Mouse (Mus musculus) cerebellum, adult 2 months (tissue): Measurements from ENCODE around the gene Dpysl5.

ENCODE experiments used
- CTCF ChIP-seq: fragments of 200-500 bp; IDR thresholded peaks from 2 replicates; pipeline ENCODE4 v1.5.1; 2011; ENCODE audit warnings: low read depth, mild to moderate bottlenecking, control low read depth, low read length, moderate library complexity, borderline replicate concordance; ENCODE audit not compliant: insufficient read depth
- POLR2A ChIP-seq: fragments of 200-500 bp; IDR thresholded peaks from 2 replicates; pipeline ENCODE4 v1.6.1; 2011; ENCODE audit warnings: low read length, control low read depth, borderline replicate concordance; ENCODE audit not compliant: insufficient read depth

DNA sequence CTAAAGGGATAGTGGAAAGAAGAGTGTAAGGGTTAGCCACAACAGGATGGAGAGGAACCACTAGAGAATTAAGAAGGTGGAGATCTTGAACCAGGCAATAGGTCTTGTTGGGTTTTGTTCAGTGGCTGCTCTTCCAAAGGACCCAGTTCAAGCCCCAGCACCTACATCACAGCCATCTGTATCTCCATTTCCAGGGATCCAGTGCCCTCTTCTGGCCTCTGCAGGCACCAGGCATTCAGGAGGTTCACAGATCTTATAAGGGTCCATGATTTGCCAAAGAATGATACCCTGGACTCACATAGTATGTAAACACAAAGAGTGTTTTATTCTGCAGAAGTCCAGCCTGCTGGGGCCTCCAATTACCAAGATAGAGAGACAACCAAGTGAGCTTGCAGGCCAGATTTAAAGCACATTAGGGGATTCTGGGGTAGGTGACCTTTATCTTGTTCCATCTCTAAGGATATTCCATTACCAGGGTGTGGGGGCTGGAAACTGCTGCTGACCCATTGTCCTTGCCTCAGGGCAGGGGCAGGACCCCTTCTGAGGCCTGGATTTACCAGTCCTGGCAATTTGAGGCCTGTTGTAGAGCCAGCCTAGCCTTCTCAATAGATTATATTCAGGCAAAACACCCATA is 28.3 kb upstream of the Dpysl5 start:
- TF ChIP-seq CTCF, result peak; percentile 16; the same call in 1 of the 2 replicates
- no peak for TF ChIP-seq POLR2A
